8 mouse cellular contexts compared by ENCODE assay signal in genomic region chr4:135875991-135876582, GRCm38 (mm10). TPM values are rescaled to one million over a fixed set of nuclear protein-coding genes. Genes with fewer than 3 reads are reported as not detected.
A peak's percentile ranks its signal among the peaks of the same experiment; 100 is the strongest.
DNase-seq lines count a peak whose midpoint lies in the region; ATAC-seq lines count a peak whose summit lies in the region.

No protein-coding gene starts in this region.

- peaks cover 18% of the 10 kb centered on the region for H3K36me3 ChIP-seq in heart, embryonic 10.5 days
- peaks cover 14% of the 10 kb centered on the region for H3K36me3 ChIP-seq in kidney, embryonic 14.5 days (ENCODE audit: control insufficient read depth, insufficient read depth, low read length)

- ATAC-seq in kidney, embryonic 14.5 days (ENCODE audit: low FRiP score, low TSS enrichment): no peak
- ATAC-seq in activated CD4-positive, CD25-positive, alpha-beta regulatory T cell, adult 4 months: no peak

- no peaks in the 10 kb centered on the region for H3K9me3 ChIP-seq in heart, embryonic 10.5 days
- no peaks in the 10 kb centered on the region for H3K9me3 ChIP-seq in kidney, embryonic 14.5 days (ENCODE audit: control insufficient read depth, low read length)

- peak; percentile 28 to 56 for DNase-seq in left cerebral cortex, postnatal 14 days (ENCODE audit: low spot score in 2 of 2)
- no peak for DNase-seq in left cerebral cortex, postnatal 25 days (ENCODE audit: low spot score in 2 of 2)
- peak; percentile 72 for DNase-seq in embryo, embryonic 9.5 days (ENCODE audit: extremely low spot score)
- peak; percentile 86 for DNase-seq in heart, embryonic 10.5 days (ENCODE audit: low spot score)
- DNase-seq in lung, postnatal 10 days: peak; percentile 85
- DNase-seq in ovary, postnatal 36 days (ENCODE audit: low spot score): peak; percentile 67

- peak overlapping the region; percentile 38 for H3K4me2 ChIP-seq in kidney, embryonic 14.5 days (replicated peaks; ENCODE audit: low read depth, low read length)

- peak overlapping the region; percentile 47 for H3K4me3 ChIP-seq in heart, embryonic 10.5 days
- H3K4me3 ChIP-seq in kidney, embryonic 14.5 days (ENCODE audit: low read length): peak overlapping the region; percentile 14

- WGBS in heart, embryonic 10.5 days: 9% methylated on average over 9 of the region's 9 CpGs
- WGBS in kidney, embryonic 14.5 days: 5% methylated on average over 9 of the region's 9 CpGs

- H3K27ac ChIP-seq in heart, embryonic 10.5 days: peak overlapping the region; percentile 98
- peak overlapping the region; percentile 84 for H3K27ac ChIP-seq in kidney, embryonic 14.5 days (ENCODE audit: low read depth, low read length)

- peaks cover 45% of the 10 kb centered on the region for H3K4me1 ChIP-seq in heart, embryonic 10.5 days
- H3K4me1 ChIP-seq in kidney, embryonic 14.5 days (ENCODE audit: control insufficient read depth, insufficient read depth, low read length): peaks cover 35% of the 10 kb centered on the region

- no peaks in the 10 kb centered on the region for H3K27me3 ChIP-seq in heart, embryonic 10.5 days (ENCODE audit: insufficient read depth, poor library complexity, severe bottlenecking)
- no peaks in the 10 kb centered on the region for H3K27me3 ChIP-seq in kidney, embryonic 14.5 days (ENCODE audit: control insufficient read depth, insufficient read depth, low read length)

- peak overlapping the region; percentile 45 for H3K9ac ChIP-seq in kidney, embryonic 14.5 days (ENCODE audit: low read depth, low read length)

- intact Hi-C loops in left cerebral cortex, postnatal 14 days (cut with DNase I): loop anchor here (2.0 to 10.0 kb wide), 2 partner anchors 73 to 951 kb away; partner anchors contain the start of gene Rsrp1
- intact Hi-C loops in left cerebral cortex, postnatal 25 days (cut with DNase I): no loop called here

RNA-seq across cellular contexts. Expression of gene Pnrc2, which starts 2.4 kb away (rescaled TPM):
- 10 to 100 TPM; 48.8 to 49.7 TPM for total RNA-seq in left cerebral cortex, postnatal 14 days (2021)
- total RNA-seq in left cerebral cortex, postnatal 25 days (2021): 10 to 100 TPM; 46.8 to 48.4 TPM
- 121 and 150 TPM in 2 replicates for polyA plus RNA-seq in heart, embryonic 10.5 days (2016; fragmentation: Nextera tagmentation; extraction: Ambion mirVana)
- polyA plus RNA-seq in kidney, embryonic 14.5 days (2014; fragmentation: Nextera tagmentation; extraction: Ambion mirVana): 174 and 209 TPM in 2 replicates
- 100 to 1,000 TPM; 216 to 230 TPM for polyA plus RNA-seq in activated CD4-positive, CD25-positive, alpha-beta regulatory T cell, adult 4 months (2017; shearing (Covaris generic))

RNA-seq across cellular contexts. Expression of gene Cnr2, which starts 19.1 kb away (rescaled TPM):
- total RNA-seq in left cerebral cortex, postnatal 14 days (2021): under 1 TPM in 1 of 2 experiments, not detected in 1; 0.09 TPM
- under 1 TPM in 1 of 2 experiments, not detected in 1; 0.14 TPM for total RNA-seq in left cerebral cortex, postnatal 25 days (2021)
- 0.60 and 1.4 TPM in 2 replicates for polyA plus RNA-seq in heart, embryonic 10.5 days (2016; fragmentation: Nextera tagmentation; extraction: Ambion mirVana)
- 0.10 and 0.45 TPM in 2 replicates for polyA plus RNA-seq in kidney, embryonic 14.5 days (2014; fragmentation: Nextera tagmentation; extraction: Ambion mirVana)
- polyA plus RNA-seq in activated CD4-positive, CD25-positive, alpha-beta regulatory T cell, adult 4 months (2017; shearing (Covaris generic)): 1 to 10 TPM; 4.9 to 7.9 TPM

RNA-seq across cellular contexts. Expression of gene Srsf10, which starts 20.5 kb away (rescaled TPM):
- 10 to 100 TPM; 71.0 to 77.4 TPM for total RNA-seq in left cerebral cortex, postnatal 14 days (2021)
- 10 to 100 TPM; 74.3 to 80.1 TPM for total RNA-seq in left cerebral cortex, postnatal 25 days (2021)
- polyA plus RNA-seq in heart, embryonic 10.5 days (2016; fragmentation: Nextera tagmentation; extraction: Ambion mirVana): 188 and 227 TPM in 2 replicates
- 334 and 342 TPM in 2 replicates for polyA plus RNA-seq in kidney, embryonic 14.5 days (2014; fragmentation: Nextera tagmentation; extraction: Ambion mirVana)
- 100 to 1,000 TPM; 172 to 181 TPM for polyA plus RNA-seq in activated CD4-positive, CD25-positive, alpha-beta regulatory T cell, adult 4 months (2017; shearing (Covaris generic))

RNA-seq across cellular contexts. Expression of gene Fuca1, which starts 44.4 kb away (rescaled TPM):
- 10 to 100 TPM; 34.0 to 39.0 TPM for total RNA-seq in left cerebral cortex, postnatal 14 days (2021)
- total RNA-seq in left cerebral cortex, postnatal 25 days (2021): 10 to 100 TPM; 29.2 to 36.3 TPM
- polyA plus RNA-seq in heart, embryonic 10.5 days (2016; fragmentation: Nextera tagmentation; extraction: Ambion mirVana): 44.2 and 51.2 TPM in 2 replicates
- 57.6 and 69.2 TPM in 2 replicates for polyA plus RNA-seq in kidney, embryonic 14.5 days (2014; fragmentation: Nextera tagmentation; extraction: Ambion mirVana)
- 10 to 100 TPM; 74.0 to 98.1 TPM for polyA plus RNA-seq in activated CD4-positive, CD25-positive, alpha-beta regulatory T cell, adult 4 months (2017; shearing (Covaris generic))

Comparison
In these comparisons a context has a peak if more than half of its experiments do, and no peak if none do; other contexts are left out.
1. DNase-seq: peak in left cerebral cortex, postnatal 14 days (2 of 2), embryo, embryonic 9.5 days (single experiment), heart, embryonic 10.5 days (single experiment), lung, postnatal 10 days (single experiment) and ovary, postnatal 36 days (single experiment); none in left cerebral cortex, postnatal 25 days (0 of 2).